Mouse (Mus musculus) hindbrain, embryonic 11.5 days (tissue): Measurements from ENCODE around the gene Rnf180. TPM values are rescaled to one million over a fixed set of nuclear protein-coding genes. Genes with fewer than 3 reads are reported as not detected.

Experiments used
- ATAC-seq: fragments of 200-750 bp; cut with Nextera tagmentation; 2 replicates; pipeline ENCODE4 v1.8.0; 2017; ENCODE audit warnings: mild to moderate bottlenecking, moderate TSS enrichment, moderate library complexity; ENCODE audit not compliant: low FRiP score
- DNase-seq: peaks from one replicate; pipeline ENCODE4 v3.0.0-alpha.2; 2015; ENCODE audit warnings: low spot score
- H3K27ac ChIP-seq: fragments of 300-500 bp; sonication (generic); 2 replicates; pipeline ENCODE4 v1.5.1; 2014; ENCODE audit warnings: mild to moderate bottlenecking, low read depth, low read length
- H3K27me3 ChIP-seq: fragments of 300-500 bp; sonication (generic); 2 replicates; pipeline ENCODE4 v1.6.1; 2014; ENCODE audit warnings: mild to moderate bottlenecking, low read length, moderate library complexity, mixed read lengths; ENCODE audit not compliant: control insufficient read depth, insufficient read depth
- H3K36me3 ChIP-seq: fragments of 300-500 bp; sonication (generic); 2 replicates; pipeline ENCODE4 v1.6.1; 2014; ENCODE audit warnings: mild to moderate bottlenecking, low read length, moderate library complexity, mixed read lengths; ENCODE audit not compliant: control insufficient read depth, insufficient read depth
- H3K4me1 ChIP-seq: fragments of 300-500 bp; sonication (generic); replicated peaks from 2 replicates; pipeline ENCODE4 v1.6.1; 2014; ENCODE audit warnings: low read length, mixed read lengths; ENCODE audit not compliant: control insufficient read depth, insufficient read depth
- H3K4me2 ChIP-seq: fragments of 300-500 bp; sonication (generic); replicated peaks from 2 replicates; pipeline ENCODE4 v1.6.1; 2014; ENCODE audit warnings: mild to moderate bottlenecking, low read depth, low read length
- H3K4me3 ChIP-seq: fragments of 300-500 bp; sonication (generic); 2 replicates; pipeline ENCODE4 v1.5.1; 2014; ENCODE audit warnings: low read depth, low read length
- H3K9ac ChIP-seq: fragments of 300-500 bp; sonication (generic); 2 replicates; pipeline ENCODE4 v1.6.1; 2014; ENCODE audit warnings: low read depth, low read length
- H3K9me3 ChIP-seq: fragments of 300-500 bp; sonication (generic); 2 replicates; pipeline ENCODE4 v1.6.1; 2016; ENCODE audit warnings: low read length; ENCODE audit not compliant: control insufficient read depth
- WGBS: fragments of 180-500 bp; shearing (Covaris S2); extraction: QIAGEN DNeasy Blood & Tissue Kit; methylation state at CpG from one replicate; pipeline ENCODE4 v1.1.7; 2014; 5-methylcytosine and 5-hydroxymethylcytosine counted together
- polyA plus RNA-seq: library from polyadenylated mRNA; unstranded; fragments of >200 nt; fragmentation: Nextera tagmentation; extraction: Ambion mirVana; gene quantifications from 2 replicates; pipeline ENCODE4 v1.2.1, GENCODE M21; 2014

Rnf180 gene
- polyA plus RNA-seq, 1 experiment from 2014 or later: 10.1 TPM

- H3K4me2 ChIP-seq: no peak overlapping the region
- ATAC-seq (no peak), DNase-seq (no peak)
- no peaks in the 10 kb centered on the region for H3K4me1 ChIP-seq
- H3K27me3 ChIP-seq: no peaks in the 10 kb centered on the region
- H3K27ac ChIP-seq: no peak overlapping the region
- no peak overlapping the region for H3K4me3 ChIP-seq
- H3K9me3 ChIP-seq: no peaks in the 10 kb centered on the region
- WGBS: 83% methylated on average over 6 of the region's 6 CpGs
- no peak overlapping the region for H3K9ac ChIP-seq
- no peaks in the 10 kb centered on the region for H3K36me3 ChIP-seq
Observed at GRCm38 (mm10) chr13:105132370-105132769, 162.2 kb downstream of the Rnf180 start.

GRCm38 (mm10) chr13:105130080-105130479 lies 164.5 kb downstream of the Rnf180 start:
- H3K4me3 ChIP-seq: no peak overlapping the region

DNA sequence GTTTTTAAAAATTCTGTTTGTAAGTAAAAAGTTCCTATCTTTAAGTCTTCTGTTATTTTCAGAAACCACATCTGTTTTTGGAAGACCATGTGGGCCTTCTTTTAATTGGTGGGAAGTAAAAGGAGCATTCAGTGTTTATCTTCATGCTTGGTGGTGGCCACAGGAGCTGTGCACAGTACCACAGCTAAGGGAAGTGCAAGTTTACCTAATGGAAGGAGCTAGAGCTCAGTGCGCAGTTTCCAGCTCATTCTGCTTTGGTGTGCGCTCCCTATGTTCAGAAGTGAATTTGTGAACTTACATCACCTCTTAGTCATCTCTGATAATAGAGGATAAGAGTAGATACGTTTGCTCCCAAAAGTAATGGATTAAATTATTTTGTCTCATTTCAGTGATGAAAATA lies 172.5 kb downstream of the Rnf180 start:
- no peak overlapping the region for H3K9ac ChIP-seq
- H3K4me1 ChIP-seq: no peaks in the 10 kb centered on the region
- H3K36me3 ChIP-seq: no peaks in the 10 kb centered on the region
- H3K27me3 ChIP-seq: no peaks in the 10 kb centered on the region
- no peak overlapping the region for H3K4me2 ChIP-seq
- no peak overlapping the region for H3K27ac ChIP-seq
- 91% methylated on average over 3 of the region's 3 CpGs for WGBS
- H3K4me3 ChIP-seq: no peak overlapping the region
- DNase-seq (no peak), ATAC-seq (no peak)
- H3K9me3 ChIP-seq: no peaks in the 10 kb centered on the region

More at GRCm38 (mm10) chr13:105130080-105130479, 164.5 kb downstream of the Rnf180 start:
- Histone ChIP-seq H3K4me2 (no peak overlapping the region), H3K9ac (no peak overlapping the region), H3K4me1 (no peaks in the 10 kb centered on the region), H3K27ac (no peak overlapping the region), H3K27me3 (no peaks in the 10 kb centered on the region), H3K36me3 (no peaks in the 10 kb centered on the region), H3K9me3 (no peaks in the 10 kb centered on the region)
- no peak for DNase-seq
- WGBS: 92% methylated on average over 6 of the region's 6 CpGs
- ATAC-seq: no peak

GRCm38 (mm10) chr13:105121617-105122016 lies 173.0 kb downstream of the Rnf180 start:
- Histone ChIP-seq H3K36me3 (no peaks in the 10 kb centered on the region), H3K9ac (no peak overlapping the region), H3K4me2 (no peak overlapping the region), H3K4me1 (no peaks in the 10 kb centered on the region), H3K27me3 (no peaks in the 10 kb centered on the region), H3K27ac (no peak overlapping the region), H3K4me3 (no peak overlapping the region), H3K9me3 (no peaks in the 10 kb centered on the region)
- DNase-seq (no peak), ATAC-seq (no peak)

DNA sequence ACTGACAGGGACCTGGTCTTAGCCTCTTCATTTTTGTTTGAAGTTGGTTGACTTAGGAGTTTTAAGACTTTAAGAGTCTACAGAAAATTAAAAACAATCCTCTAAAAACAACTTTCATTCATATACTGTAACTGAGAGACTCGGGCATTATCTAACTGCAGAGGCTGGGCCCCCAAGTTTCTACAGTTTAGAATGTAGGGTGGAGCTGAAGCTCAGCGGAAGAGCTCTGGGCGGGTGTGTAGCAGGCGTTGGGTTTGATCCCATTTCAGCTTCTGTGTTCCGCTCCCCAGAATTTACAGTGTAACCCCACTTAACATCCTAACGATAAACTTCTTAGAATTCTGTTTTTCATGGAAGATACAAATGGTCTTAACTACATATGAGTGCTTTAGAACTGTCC lies 183.0 kb downstream of the Rnf180 start:
- 90% methylated on average over 6 of the region's 6 CpGs for WGBS
- no peak overlapping the region for H3K9ac ChIP-seq
- no peaks in the 10 kb centered on the region for H3K9me3 ChIP-seq
- H3K4me1 ChIP-seq: no peaks in the 10 kb centered on the region
- H3K27ac ChIP-seq: no peak overlapping the region
- no peak overlapping the region for H3K4me2 ChIP-seq
- no peak for DNase-seq
- H3K36me3 ChIP-seq: no peaks in the 10 kb centered on the region
- H3K27me3 ChIP-seq: no peaks in the 10 kb centered on the region
- no peak for ATAC-seq
- no peak overlapping the region for H3K4me3 ChIP-seq

GRCm38 (mm10) chr13:105104385-105104784 lies 190.2 kb downstream of the Rnf180 start:
- Histone ChIP-seq H3K4me3 (no peak overlapping the region), H3K9ac (no peak overlapping the region), H3K9me3 (no peaks in the 10 kb centered on the region), H3K4me1 (no peaks in the 10 kb centered on the region), H3K27ac (no peak overlapping the region), H3K27me3 (no peaks in the 10 kb centered on the region), H3K4me2 (no peak overlapping the region), H3K36me3 (no peaks in the 10 kb centered on the region)
- 85% methylated on average over 2 of the region's 2 CpGs for WGBS
- DNase-seq (no peak), ATAC-seq (no peak)

DNA sequence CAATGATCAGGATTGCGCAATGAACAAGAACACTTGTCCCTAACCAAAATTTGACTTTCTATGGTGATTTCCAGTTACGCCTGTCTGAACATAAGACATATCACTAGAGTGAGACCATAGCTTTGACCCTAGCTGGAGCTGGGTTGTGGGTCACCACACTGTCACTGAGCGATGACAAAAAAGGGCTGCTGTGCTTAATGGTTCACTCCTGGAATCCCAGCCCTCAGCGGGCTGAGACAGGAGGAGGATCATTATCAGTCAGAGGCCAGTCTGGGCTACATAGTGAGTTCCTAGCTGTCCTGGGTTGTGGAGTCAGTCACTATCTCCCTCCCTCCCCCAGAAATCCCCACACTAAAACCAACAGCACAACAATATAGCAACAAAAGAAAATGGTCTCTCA lies 193.9 kb downstream of the Rnf180 start:
- WGBS: 64% methylated on average over 4 of the region's 4 CpGs
- no peak for ATAC-seq
- H3K9me3 ChIP-seq: no peaks in the 10 kb centered on the region

GRCm38 (mm10) chr13:105096316-105096715 lies 198.3 kb downstream of the Rnf180 start:
- Histone ChIP-seq H3K27me3 (no peaks in the 10 kb centered on the region), H3K9ac (no peak overlapping the region), H3K27ac (no peak overlapping the region), H3K4me3 (no peak overlapping the region), H3K9me3 (no peaks in the 10 kb centered on the region), H3K4me2 (no peak overlapping the region), H3K36me3 (no peaks in the 10 kb centered on the region), H3K4me1 (no peaks in the 10 kb centered on the region)
- peak; percentile 8 for DNase-seq
- ATAC-seq: peak; percentile 64
- WGBS: 76% methylated on average over 2 of the region's 2 CpGs

More for the DNA sequence above, 193.9 kb downstream of the Rnf180 start:
- no peak overlapping the region for H3K4me3 ChIP-seq
- H3K4me2 ChIP-seq: no peak overlapping the region
- no peaks in the 10 kb centered on the region for H3K27me3 ChIP-seq
- H3K27ac ChIP-seq: no peak overlapping the region
- H3K4me1 ChIP-seq: no peaks in the 10 kb centered on the region
- no peaks in the 10 kb centered on the region for H3K36me3 ChIP-seq
- no peak overlapping the region for H3K9ac ChIP-seq
- DNase-seq: no peak

- H3K27me3 ChIP-seq: no peaks in the 10 kb centered on the region
- H3K27ac ChIP-seq: no peak overlapping the region
- DNase-seq: no peak
- ATAC-seq: no peak
- H3K9me3 ChIP-seq: no peaks in the 10 kb centered on the region
- no peaks in the 10 kb centered on the region for H3K4me1 ChIP-seq
- no peak overlapping the region for H3K4me3 ChIP-seq
- no peaks in the 10 kb centered on the region for H3K36me3 ChIP-seq
- H3K4me2 ChIP-seq: no peak overlapping the region
- H3K9ac ChIP-seq: no peak overlapping the region
- 92% methylated on average over 3 of the region's 3 CpGs for WGBS
Observed at GRCm38 (mm10) chr13:105089276-105089675, 205.3 kb downstream of the Rnf180 start.
